Mouse (Mus musculus): Measurements from ENCODE around the gene Adamtsl4. TPM values are rescaled to one million over a fixed set of nuclear protein-coding genes. Genes with fewer than 3 reads are reported as not detected.

The Adamtsl4 gene
- total RNA-seq, 2 experiments from 2014 or later, result 3.0 to 4.1 TPM

GRCm38 (mm10) chr3:95645313-95646235 lies 42.1 kb downstream of the Adamtsl4 start:
- no peak for DNase-seq (ENCODE audit: low spot score in 2 of 2)

DNA sequence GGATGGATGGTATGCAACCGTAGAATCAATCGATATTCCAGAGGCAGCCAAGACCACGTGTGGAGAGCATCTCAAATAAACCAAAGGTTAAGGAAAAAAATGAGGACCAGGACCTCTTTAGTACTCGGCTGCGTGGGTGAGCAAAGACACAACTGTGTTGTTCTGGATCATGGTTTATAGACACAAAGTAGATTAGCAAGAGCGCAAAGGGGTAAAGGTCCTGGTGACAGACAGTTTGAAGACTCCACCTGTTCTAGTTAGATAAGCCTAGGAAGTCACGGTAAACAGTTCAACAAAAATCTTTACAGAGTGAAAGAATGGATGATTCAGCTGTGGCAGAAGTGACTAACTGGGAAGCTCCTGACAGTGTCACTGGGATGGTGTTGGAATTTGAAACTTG lies 44.6 kb downstream of the Adamtsl4 start:
- no peak for DNase-seq (ENCODE audit: low spot score in 2 of 2)

- no peak for DNase-seq (ENCODE audit: low spot score in 2 of 2)
These were observed 48.0 kb downstream of the Adamtsl4 start for GRCm38 (mm10) chr3:95639694-95640093.

DNA sequence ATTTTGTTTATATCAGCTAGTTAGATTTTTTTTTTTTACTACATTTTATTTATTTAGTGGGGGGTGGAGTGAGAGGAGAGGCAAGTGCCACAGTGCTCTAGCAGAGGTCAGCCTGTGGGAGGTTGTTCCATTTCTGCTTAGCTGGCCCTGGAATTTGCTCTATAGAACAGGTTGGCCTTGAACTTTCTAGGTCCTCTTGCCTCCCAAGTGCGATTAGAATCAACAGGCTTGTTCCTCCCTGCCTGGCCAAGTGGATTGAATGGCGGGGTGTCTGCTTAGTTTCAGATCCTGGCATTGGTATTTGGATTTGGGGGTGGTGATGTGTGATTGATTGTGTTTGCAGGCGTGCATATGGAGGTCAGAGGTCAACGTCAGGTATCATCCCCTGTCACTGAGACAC lies 51.6 kb downstream of the Adamtsl4 start:
- DNase-seq (ENCODE audit: low spot score in 2 of 2), result no peak

DNA sequence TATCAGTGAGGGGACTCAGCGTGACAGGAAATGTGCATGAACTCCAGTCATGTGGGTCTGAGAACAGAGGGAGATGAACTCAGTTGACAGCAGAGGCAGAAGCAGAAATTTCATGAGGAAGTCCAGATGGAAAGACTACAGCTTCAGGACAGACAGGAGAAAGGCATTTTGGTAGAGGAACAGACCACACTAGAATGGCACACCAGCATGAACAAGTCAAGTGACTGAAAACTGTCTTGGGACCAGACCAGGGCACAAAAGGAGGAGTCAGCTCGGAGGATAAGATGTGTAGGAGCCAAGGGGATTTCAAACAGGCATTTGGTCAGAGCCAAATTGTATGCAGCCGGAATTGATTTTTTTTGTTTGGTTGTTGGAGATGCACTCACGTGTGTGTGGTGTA lies 52.1 kb downstream of the Adamtsl4 start:
- no peak for DNase-seq (ENCODE audit: low spot score in 2 of 2)

DNA sequence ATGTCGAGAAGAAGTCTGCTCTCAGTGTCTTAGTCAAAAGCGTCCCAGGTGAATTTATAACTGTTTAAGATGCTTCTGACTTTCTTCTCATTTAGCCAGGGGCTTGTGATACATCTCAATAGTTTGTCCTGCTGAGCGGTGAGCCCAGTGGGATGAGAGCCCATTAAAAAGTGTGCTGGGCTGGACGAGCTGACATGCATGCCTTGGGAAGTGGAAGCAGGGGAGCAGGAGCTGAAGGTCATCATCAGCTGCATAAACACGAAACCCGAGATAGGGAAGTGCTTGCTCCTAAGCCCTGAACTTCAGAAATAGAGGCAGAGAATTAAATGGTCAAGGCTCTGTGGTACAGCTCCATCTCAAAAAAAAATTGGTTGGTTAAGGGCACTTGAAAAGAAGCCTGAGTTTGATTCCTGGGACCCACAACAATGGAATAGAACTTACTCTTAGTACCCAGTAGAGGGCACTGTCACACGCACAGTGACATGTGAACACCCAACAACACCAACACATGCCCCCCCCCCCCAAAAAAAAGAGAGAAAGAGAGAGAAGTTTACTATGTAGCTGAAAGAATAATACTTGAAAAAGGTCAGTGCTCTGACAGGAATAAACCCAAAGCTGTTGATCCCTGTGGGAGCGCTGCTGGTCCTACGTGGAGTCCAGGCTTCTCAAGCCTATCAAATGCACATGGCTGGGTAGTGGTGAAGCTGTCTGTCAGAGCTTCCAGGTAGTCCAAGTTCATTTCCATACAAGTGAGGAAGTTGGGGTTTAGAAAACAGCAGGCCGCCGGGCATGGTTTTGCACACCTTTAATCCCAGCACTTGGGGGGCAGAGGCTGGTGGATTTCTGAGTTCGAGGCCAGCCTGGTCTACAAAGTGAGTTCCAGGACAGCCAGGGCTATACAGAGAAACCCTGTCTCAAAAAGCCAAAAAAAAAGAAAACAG lies 54.8 kb downstream of the Adamtsl4 start:
- no peak for DNase-seq (ENCODE audit: low spot score in 2 of 2)

GRCm38 (mm10) chr3:95631304-95631703 lies 56.4 kb downstream of the Adamtsl4 start:
- no peak for DNase-seq (ENCODE audit: low spot score in 2 of 2)

GRCm38 (mm10) chr3:95630856-95631255 lies 56.9 kb downstream of the Adamtsl4 start:
- DNase-seq (ENCODE audit: low spot score in 2 of 2), result no peak

GRCm38 (mm10) chr3:95629755-95630154 lies 58.0 kb downstream of the Adamtsl4 start:
- peak; percentile 55 to 74 for DNase-seq (ENCODE audit: low spot score in 2 of 2)

- DNase-seq (ENCODE audit: low spot score in 2 of 2), result peak; percentile 39 to 73
These were observed 60.0 kb downstream of the Adamtsl4 start for GRCm38 (mm10) chr3:95627763-95628162.

Small RNAs within 50 kb of the gene (microRNA-seq; reads per million reads assigned to microRNA genes)
- gene Mir7014, result 0 to 0.23 reads per million in 2 experiments

Other genes with a start within 250 kb of the Adamtsl4 start
- gene Ctsk, start 188.7 kb downstream of the Adamtsl4 start, total RNA-seq (2021), result 1 to 10 TPM; 7.1 to 8.0 TPM
- 10 to 100 TPM; 32.3 to 35.9 TPM for gene Ctss, start 161.1 kb downstream of the Adamtsl4 start, total RNA-seq (2021)
- gene Hormad1, start 128.2 kb downstream of the Adamtsl4 start, total RNA-seq (2021), result not detected
- 10 to 100 TPM; 20.6 to 22.2 TPM for gene Golph3l, start 99.0 kb downstream of the Adamtsl4 start, total RNA-seq (2021)
- 100 to 1,000 TPM; 288 to 297 TPM for gene Ensa, start 62.9 kb downstream of the Adamtsl4 start, total RNA-seq (2021)
- 10 to 100 TPM; 64.6 to 65.1 TPM for gene Mcl1, start 29.1 kb downstream of the Adamtsl4 start, total RNA-seq (2021)
- 10 to 100 TPM; 12.2 to 13.7 TPM for gene Ecm1, start 51.7 kb upstream of the Adamtsl4 start, total RNA-seq (2021)
- gene Tars2, start 72.3 kb upstream of the Adamtsl4 start, total RNA-seq (2021), result 10 to 100 TPM; 39.9 to 40.0 TPM
- 10 to 100 TPM; 60.4 to 63.5 TPM for gene Rprd2, start 130.9 kb upstream of the Adamtsl4 start, total RNA-seq (2021)
- 10 to 100 TPM; 28.8 to 30.7 TPM for gene Prpf3, start 168.0 kb upstream of the Adamtsl4 start, total RNA-seq (2021)
- gene Mrps21, start 183.6 kb upstream of the Adamtsl4 start, total RNA-seq (2021), result 100 to 1,000 TPM; 134 to 162 TPM
- gene Ciart, start 194.3 kb upstream of the Adamtsl4 start, total RNA-seq (2021), result 10 to 100 TPM; 10.1 to 10.9 TPM
- gene BC028528, start 204.1 kb upstream of the Adamtsl4 start, total RNA-seq (2021), result 1 to 10 TPM; 6.4 to 9.6 TPM
- gene Aph1a, start 206.1 kb upstream of the Adamtsl4 start, total RNA-seq (2021), result 10 to 100 TPM; 76.1 to 83.5 TPM
- gene Car14, start 216.8 kb upstream of the Adamtsl4 start, total RNA-seq (2021), result 10 to 100 TPM in 1 of 2 experiments, 1 to 10 TPM in 1; 6.8 to 11.9 TPM
- 100 to 1,000 TPM; 101 TPM for gene Anp32e, start 241.3 kb upstream of the Adamtsl4 start, total RNA-seq (2021)